Comparison of ENCODE assay signal across 24 mouse cellular contexts in the genomic region with DNA sequence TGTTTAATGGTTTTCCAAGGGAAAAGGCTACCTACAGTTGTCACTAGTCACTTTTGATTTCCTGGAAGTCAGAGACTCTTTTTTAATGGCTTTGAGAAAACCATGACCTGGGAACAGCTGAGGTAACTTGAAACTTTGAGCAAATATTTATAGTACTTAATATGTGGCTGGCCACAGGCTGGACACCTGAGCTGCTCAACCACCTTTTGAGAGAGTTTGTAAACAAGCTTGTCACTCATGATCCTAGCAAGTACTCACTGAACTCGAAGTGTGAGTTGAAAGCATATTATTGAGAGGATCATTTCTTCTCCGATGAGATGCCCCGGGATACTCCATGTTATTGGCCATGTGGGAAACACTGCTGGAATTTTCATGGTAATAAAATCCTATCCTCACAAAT.
DNase-seq lines count a peak whose midpoint lies in the region; ATAC-seq and TF ChIP-seq lines count a peak whose summit lies in the region.
"Had no signal": no experiment of that assay in that cellular context is flagged by ENCODE, and none has a peak within 500 bp of the region (broad histone marks: within the 10 kb centered on the region; RNA-seq: fewer than 3 reads in every experiment).

No protein-coding gene starts in this region.

- peak overlapping the region; percentile 86 for H3K27ac ChIP-seq in gastrocnemius, adult 2 months
- no peak overlapping the region for H3K27ac ChIP-seq in liver, postnatal 0 days (ENCODE audit: low read depth)
- H3K27ac ChIP-seq: embryonic facial prominence, embryonic 15.5 days; forebrain, embryonic 10.5 days; heart, adult 2 months; heart, embryonic 15.5 days; hindbrain, embryonic 10.5 days; hindbrain, embryonic 14.5 days had no signal

- intact Hi-C loops in gastrocnemius, adult 2 months (cut with DNase I) = loop anchor here (2.0 kb wide), 1 partner anchor 46 kb away; no protein-coding TSS in a partner anchor
- intact Hi-C loops in gastrocnemius, postnatal 14 days (cut with DNase I; ENCODE audit: low total_unique reads) = no loop called here

- ATAC-seq in liver, postnatal 0 days = peak; percentile 44
- ATAC-seq: activated CD4-positive, CD25-positive, alpha-beta regulatory T cell, adult 4 months; forebrain, embryonic 14.5 days; Patski had no signal

- H3K9ac ChIP-seq in liver, postnatal 0 days (replicated peaks) = no peak overlapping the region
- H3K9ac ChIP-seq: embryonic facial prominence, embryonic 15.5 days; heart, embryonic 15.5 days; hindbrain, embryonic 14.5 days had no signal

- 0 out of 2 replicates have a peak, but pooled peaks cover 2% of the 10 kb centered on the region for H3K4me1 ChIP-seq in liver, postnatal 0 days (ENCODE audit: insufficient read depth)
- H3K4me1 ChIP-seq: embryonic facial prominence, embryonic 15.5 days; forebrain, embryonic 10.5 days; hindbrain, embryonic 10.5 days had no signal

- no peak for TF ChIP-seq EP300 in liver, postnatal 0 days (IDR thresholded peaks at IDR 0.05; ENCODE audit: low read depth)

- TF ChIP-seq CTCF in gastrocnemius, adult 2 months (IDR thresholded peaks at IDR 0.05) = no peak
- no peak for TF ChIP-seq CTCF in liver, postnatal 0 days (IDR thresholded peaks at IDR 0.05; ENCODE audit: low read depth)

- no peaks in the 10 kb centered on the region for H3K9me3 ChIP-seq in liver, postnatal 0 days (ENCODE audit: low read length)
- H3K9me3 ChIP-seq: embryonic facial prominence, embryonic 15.5 days; forebrain, embryonic 10.5 days; heart, embryonic 15.5 days; hindbrain, embryonic 10.5 days had no signal

- H3K36me3 ChIP-seq in liver, postnatal 0 days (replicated peaks; ENCODE audit: insufficient read depth, low read length) = no peaks in the 10 kb centered on the region
- H3K36me3 ChIP-seq: embryonic facial prominence, embryonic 15.5 days; forebrain, embryonic 10.5 days; heart, embryonic 15.5 days; hindbrain, embryonic 10.5 days had no signal

- H3K4me3 ChIP-seq in gastrocnemius, adult 2 months = no peak overlapping the region
- H3K4me3 ChIP-seq in liver, postnatal 0 days (ENCODE audit: low read depth, low read length) = no peak overlapping the region
- H3K4me3 ChIP-seq: embryonic facial prominence, embryonic 15.5 days; erythroblast, embryonic 14.5 days; forebrain, embryonic 10.5 days; heart, adult 2 months; heart, embryonic 15.5 days; hindbrain, embryonic 10.5 days had no signal

- no peaks in the 10 kb centered on the region for H3K27me3 ChIP-seq in liver, postnatal 0 days (ENCODE audit: insufficient read depth, low read length)
- H3K27me3 ChIP-seq: CH12.LX; heart, embryonic 15.5 days had no signal

- H3K4me2 ChIP-seq in liver, postnatal 0 days (ENCODE audit: low read depth, low read length) = no peak overlapping the region
- H3K4me2 ChIP-seq: embryonic facial prominence, embryonic 15.5 days; heart, embryonic 11.5 days; heart, embryonic 15.5 days; hindbrain, embryonic 14.5 days had no signal

- DNase-seq in gastrocnemius, adult 2 months = peak; percentile 34
- DNase-seq in gastrocnemius, postnatal 14 days = no peak
- no peak for DNase-seq in liver, postnatal 0 days
- no peak for DNase-seq in liver
- peak; percentile 60 for DNase-seq in lung, postnatal 25 days (ENCODE audit: low spot score)
- peak; percentile 84 for DNase-seq in skeletal muscle tissue, adult 2 months (ENCODE audit: low read depth, low spot score)
- DNase-seq: adrenal gland, adult 2 months; adrenal gland, postnatal 25 days; cerebellum, adult 18-20 months; cerebellum, adult 9-11 months; cerebellum, postnatal 36 days; heart, adult 2 months; heart, postnatal 14 days had no signal

- WGBS in liver, postnatal 0 days (ENCODE audit: insufficient replicate concordance) = 58% methylated on average over 3 of the region's 3 CpGs

Comparison
In these comparisons a context has a peak if more than half of its experiments do, and no peak if none do; other contexts are left out.
1. DNase-seq: peak in gastrocnemius, adult 2 months (single experiment), lung, postnatal 25 days (single experiment) and skeletal muscle tissue, adult 2 months (single experiment); none in gastrocnemius, postnatal 14 days (single experiment), liver, postnatal 0 days (single experiment) and liver (single experiment).